Mouse (Mus musculus): Measurements from ENCODE around the gene Ptprb. TPM values are rescaled to one million over a fixed set of nuclear protein-coding genes. Genes with fewer than 3 reads are reported as not detected.

The Ptprb gene
- total and polyA plus RNA-seq, 3 experiments, result 14.8 to 66.3 (median 63.1) TPM

- no peak overlapping the region for H3K27ac ChIP-seq
- H3K36me3 ChIP-seq (ENCODE audit: control insufficient read depth, insufficient read depth, low read length), result no peaks in the 10 kb centered on the region
- DNase-seq, result no peak
- intact Hi-C loops (cut with DNase I), result no loop called here
- 66% methylated on average over 6 of the region's 6 CpGs for WGBS
- no peaks in the 10 kb centered on the region for H3K27me3 ChIP-seq (ENCODE audit: control insufficient read depth, insufficient read depth, low read length)
- no peak for TF ChIP-seq EP300 (IDR thresholded peaks at IDR 0.05; ENCODE audit: insufficient read depth, low read depth, low read length)
- no peak for TF ChIP-seq CTCF (IDR thresholded peaks at IDR 0.05)
- TF ChIP-seq POLR2A (IDR thresholded peaks at IDR 0.05; ENCODE audit: insufficient read depth, low read depth, low read length), result no peak
- H3K4me3 ChIP-seq, result no peak overlapping the region
- H3K4me1 ChIP-seq (ENCODE audit: control insufficient read depth, insufficient read depth, low read length), result no peaks in the 10 kb centered on the region
- H3K79me2 ChIP-seq (replicated peaks; ENCODE audit: control insufficient read depth, insufficient read depth, low read length), result no peaks in the 10 kb centered on the region
- H3K9ac ChIP-seq (ENCODE audit: low read depth, low read length), result no peak overlapping the region
Measured at GRCm38 (mm10) chr10:116402742-116403425, 127.6 kb downstream of the Ptprb start.

GRCm38 (mm10) chr10:116403679-116404078 is 128.4 kb downstream of the Ptprb start:
- intact Hi-C loops (cut with DNase I), result no loop called here
- 33% methylated on average over 4 of the region's 4 CpGs for WGBS
- Histone ChIP-seq H3K4me3 (no peak overlapping the region), H3K4me1 (ENCODE audit: control insufficient read depth, insufficient read depth, low read length) (no peaks in the 10 kb centered on the region), H3K9ac (ENCODE audit: low read depth, low read length) (no peak overlapping the region), H3K27ac (no peak overlapping the region), H3K79me2 (replicated peaks; ENCODE audit: control insufficient read depth, insufficient read depth, low read length) (no peaks in the 10 kb centered on the region), H3K36me3 (ENCODE audit: control insufficient read depth, insufficient read depth, low read length) (no peaks in the 10 kb centered on the region), H3K27me3 (ENCODE audit: control insufficient read depth, insufficient read depth, low read length) (no peaks in the 10 kb centered on the region)
- TF ChIP-seq POLR2A (IDR thresholded peaks at IDR 0.05; ENCODE audit: insufficient read depth, low read depth, low read length) (no peak), EP300 (IDR thresholded peaks at IDR 0.05; ENCODE audit: insufficient read depth, low read depth, low read length) (no peak), CTCF (IDR thresholded peaks at IDR 0.05) (no peak)
- no peak for DNase-seq

DNA sequence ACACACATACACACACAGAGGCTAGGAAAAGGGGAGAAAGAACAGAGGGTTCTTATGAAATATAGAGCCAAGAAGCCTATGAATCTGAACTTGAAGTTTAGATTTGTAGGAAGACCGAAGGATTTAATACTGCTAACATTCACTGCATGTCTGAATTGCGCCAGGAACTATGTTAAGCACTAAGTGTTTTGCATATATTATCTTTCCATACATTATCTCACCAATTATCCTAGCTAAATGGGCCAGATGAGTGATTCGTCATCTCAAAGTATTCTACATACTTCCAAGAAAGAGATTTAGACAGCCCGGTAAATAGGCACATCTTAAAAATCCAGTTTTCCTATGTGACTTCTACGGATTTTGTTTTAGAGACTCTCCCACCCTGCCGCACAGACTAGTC is 129.7 kb downstream of the Ptprb start:
- Histone ChIP-seq H3K4me3 (no peak overlapping the region), H3K36me3 (ENCODE audit: control insufficient read depth, insufficient read depth, low read length) (no peaks in the 10 kb centered on the region), H3K79me2 (replicated peaks; ENCODE audit: control insufficient read depth, insufficient read depth, low read length) (no peaks in the 10 kb centered on the region), H3K27me3 (ENCODE audit: control insufficient read depth, insufficient read depth, low read length) (no peaks in the 10 kb centered on the region), H3K27ac (no peak overlapping the region), H3K4me1 (ENCODE audit: control insufficient read depth, insufficient read depth, low read length) (no peaks in the 10 kb centered on the region), H3K9ac (ENCODE audit: low read depth, low read length) (no peak overlapping the region)
- no peak for DNase-seq
- intact Hi-C loops (cut with DNase I), result no loop called here
- no peak for TF ChIP-seq EP300 (IDR thresholded peaks at IDR 0.05; ENCODE audit: insufficient read depth, low read depth, low read length)
- TF ChIP-seq POLR2A (IDR thresholded peaks at IDR 0.05; ENCODE audit: insufficient read depth, low read depth, low read length), result no peak
- no peak for TF ChIP-seq CTCF (IDR thresholded peaks at IDR 0.05)
- WGBS, result 96% methylated on average over 6 of the region's 6 CpGs

GRCm38 (mm10) chr10:116407684-116408359 is 132.5 kb downstream of the Ptprb start:
- Histone ChIP-seq H3K36me3 (ENCODE audit: control insufficient read depth, insufficient read depth, low read length) (no peaks in the 10 kb centered on the region), H3K4me1 (ENCODE audit: control insufficient read depth, insufficient read depth, low read length) (no peaks in the 10 kb centered on the region), H3K27ac (no peak overlapping the region), H3K79me2 (replicated peaks; ENCODE audit: control insufficient read depth, insufficient read depth, low read length) (no peaks in the 10 kb centered on the region), H3K27me3 (ENCODE audit: control insufficient read depth, insufficient read depth, low read length) (no peaks in the 10 kb centered on the region), H3K9ac (ENCODE audit: low read depth, low read length) (no peak overlapping the region), H3K4me3 (no peak overlapping the region)
- TF ChIP-seq POLR2A (IDR thresholded peaks at IDR 0.05; ENCODE audit: insufficient read depth, low read depth, low read length), result no peak
- TF ChIP-seq CTCF (IDR thresholded peaks at IDR 0.05), result no peak
- no peak for TF ChIP-seq EP300 (IDR thresholded peaks at IDR 0.05; ENCODE audit: insufficient read depth, low read depth, low read length)
- intact Hi-C loops (cut with DNase I), result no loop called here
- 28% methylated on average over 19 of the region's 19 CpGs for WGBS
- no peak for DNase-seq

GRCm38 (mm10) chr10:116410826-116411225 is 135.5 kb downstream of the Ptprb start:
- H3K27me3 ChIP-seq (ENCODE audit: control insufficient read depth, insufficient read depth, low read length), result no peaks in the 10 kb centered on the region
- DNase-seq, result no peak
- 19% methylated on average over 9 of the region's 9 CpGs for WGBS

GRCm38 (mm10) chr10:116416142-116416541 is 140.8 kb downstream of the Ptprb start:
- no peak for DNase-seq
- TF ChIP-seq CTCF (IDR thresholded peaks at IDR 0.05), result no peak
- Histone ChIP-seq H3K9ac (ENCODE audit: low read depth, low read length) (no peak overlapping the region), H3K36me3 (ENCODE audit: control insufficient read depth, insufficient read depth, low read length) (no peaks in the 10 kb centered on the region), H3K27me3 (ENCODE audit: control insufficient read depth, insufficient read depth, low read length) (no peaks in the 10 kb centered on the region), H3K4me3 (no peak overlapping the region), H3K27ac (no peak overlapping the region), H3K4me1 (ENCODE audit: control insufficient read depth, insufficient read depth, low read length) (no peaks in the 10 kb centered on the region), H3K79me2 (replicated peaks; ENCODE audit: control insufficient read depth, insufficient read depth, low read length) (no peaks in the 10 kb centered on the region)
- intact Hi-C loops (cut with DNase I), result no loop called here
- WGBS, result 74% methylated on average over 6 of the region's 6 CpGs

More at GRCm38 (mm10) chr10:116410826-116411225, 135.5 kb downstream of the Ptprb start:
- Histone ChIP-seq H3K4me3 (no peak overlapping the region), H3K9ac (ENCODE audit: low read depth, low read length) (no peak overlapping the region), H3K79me2 (replicated peaks; ENCODE audit: control insufficient read depth, insufficient read depth, low read length) (no peaks in the 10 kb centered on the region), H3K4me1 (ENCODE audit: control insufficient read depth, insufficient read depth, low read length) (no peaks in the 10 kb centered on the region), H3K27ac (no peak overlapping the region), H3K36me3 (ENCODE audit: control insufficient read depth, insufficient read depth, low read length) (no peaks in the 10 kb centered on the region)
- intact Hi-C loops (cut with DNase I), result no loop called here
- TF ChIP-seq CTCF (IDR thresholded peaks at IDR 0.05) (no peak), POLR2A (IDR thresholded peaks at IDR 0.05; ENCODE audit: insufficient read depth, low read depth, low read length) (no peak), EP300 (IDR thresholded peaks at IDR 0.05; ENCODE audit: insufficient read depth, low read depth, low read length) (no peak)
